Mouse (Mus musculus) cerebellum, postnatal 25 days (tissue): ENCODE data around the gene Grifin.

Experiments used
- DNase-seq, 2 experiments: peaks; one replicate each; pipeline ENCODE4 v3.0.0; 2021; ENCODE audit warnings: mixed read lengths in 2 of 2

Grifin gene

GRCm38 (mm10) chr5:140545651-140546050, 19.2 kb downstream of the Grifin start:
- DNase-seq: no peak

- DNase-seq: peak; percentile 33 to 60
Observed at GRCm38 (mm10) chr5:140542811-140543575, 21.9 kb downstream of the Grifin start.

- DNase-seq: peak; percentile 87 to 89
Observed at GRCm38 (mm10) chr5:140540106-140540505, 24.8 kb downstream of the Grifin start.

- DNase-seq: no peak
Observed at GRCm38 (mm10) chr5:140538111-140538683, 26.7 kb downstream of the Grifin start.

- DNase-seq: no peak
Observed at GRCm38 (mm10) chr5:140526754-140527153, 38.1 kb downstream of the Grifin start.

- no peak for DNase-seq
Observed at GRCm38 (mm10) chr5:140521196-140521595, 43.7 kb downstream of the Grifin start.

GRCm38 (mm10) chr5:140517921-140518230, 47.0 kb downstream of the Grifin start:
- DNase-seq: no peak

- no peak for DNase-seq
Observed at GRCm38 (mm10) chr5:140517159-140517920, 47.5 kb downstream of the Grifin start.

GRCm38 (mm10) chr5:140514799-140515486, 49.9 kb downstream of the Grifin start:
- no peak for DNase-seq

- no peak for DNase-seq
Observed at GRCm38 (mm10) chr5:140513921-140514320, 51.0 kb downstream of the Grifin start.
